Mouse (Mus musculus): ENCODE measurements around the gene Vps11.

Vps11 gene

GRCm38 (mm10) chr9:44384596-44384995 is 23.1 kb upstream of the Vps11 start:
- no peak for TF ChIP-seq GATA4 (IDR thresholded peaks at IDR 0.05; ENCODE audit: insufficient replicate concordance, low read length)

GRCm38 (mm10) chr9:44379862-44380261 is 18.4 kb upstream of the Vps11 start:
- TF ChIP-seq GATA4 (IDR thresholded peaks at IDR 0.05; ENCODE audit: insufficient replicate concordance, low read length) = no peak

- peak; percentile 76; the same call in 1 of the 2 replicates for TF ChIP-seq GATA4 (IDR thresholded peaks at IDR 0.05; ENCODE audit: insufficient replicate concordance, low read length)
Measured at GRCm38 (mm10) chr9:44379054-44379834, 17.8 kb upstream of the Vps11 start, which contains the start of gene Hyou1. TSS of gene Hyou1 (plus strand) at chr9:44379490.

- TF ChIP-seq GATA4 (IDR thresholded peaks at IDR 0.05; ENCODE audit: insufficient replicate concordance, low read length) = no peak
Measured at GRCm38 (mm10) chr9:44378153-44378730, 16.8 kb upstream of the Vps11 start.

GRCm38 (mm10) chr9:44376141-44376540 is 14.7 kb upstream of the Vps11 start:
- no peak for TF ChIP-seq GATA4 (IDR thresholded peaks at IDR 0.05; ENCODE audit: insufficient replicate concordance, low read length)

- no peak for TF ChIP-seq GATA4 (IDR thresholded peaks at IDR 0.05; ENCODE audit: insufficient replicate concordance, low read length)
Measured at GRCm38 (mm10) chr9:44373386-44373785, 11.9 kb upstream of the Vps11 start.

GRCm38 (mm10) chr9:44364480-44364879 is 3.0 kb upstream of the Vps11 start:
- no peak for TF ChIP-seq GATA4 (IDR thresholded peaks at IDR 0.05; ENCODE audit: insufficient replicate concordance, low read length)

- no peak for TF ChIP-seq GATA4 (IDR thresholded peaks at IDR 0.05; ENCODE audit: insufficient replicate concordance, low read length)
Measured at GRCm38 (mm10) chr9:44357207-44357606, 4.3 kb downstream of the Vps11 start.

- no peak for TF ChIP-seq GATA4 (IDR thresholded peaks at IDR 0.05; ENCODE audit: insufficient replicate concordance, low read length)
Measured at GRCm38 (mm10) chr9:44353142-44353541, 8.3 kb downstream of the Vps11 start.

GRCm38 (mm10) chr9:44352337-44352736 is 9.1 kb downstream of the Vps11 start:
- TF ChIP-seq GATA4 (IDR thresholded peaks at IDR 0.05; ENCODE audit: insufficient replicate concordance, low read length) = no peak

GRCm38 (mm10) chr9:44351396-44351795 is 10.1 kb downstream of the Vps11 start:
- no peak for TF ChIP-seq GATA4 (IDR thresholded peaks at IDR 0.05; ENCODE audit: insufficient replicate concordance, low read length)

GRCm38 (mm10) chr9:44348546-44348945 is 12.9 kb downstream of the Vps11 start:
- TF ChIP-seq GATA4 (IDR thresholded peaks at IDR 0.05; ENCODE audit: insufficient replicate concordance, low read length) = no peak

GRCm38 (mm10) chr9:44347621-44348020 is 13.8 kb downstream of the Vps11 start:
- TF ChIP-seq GATA4 (IDR thresholded peaks at IDR 0.05; ENCODE audit: insufficient replicate concordance, low read length) = no peak

- no peak for TF ChIP-seq GATA4 (IDR thresholded peaks at IDR 0.05; ENCODE audit: insufficient replicate concordance, low read length)
Measured at GRCm38 (mm10) chr9:44347166-44347565, 14.3 kb downstream of the Vps11 start.

GRCm38 (mm10) chr9:44345570-44346433 is 15.7 kb downstream of the Vps11 start:
- TF ChIP-seq GATA4 (IDR thresholded peaks at IDR 0.05; ENCODE audit: insufficient replicate concordance, low read length) = no peak
